Mouse (Mus musculus): ENCODE measurements around the gene Gm10065. TPM values are rescaled to one million over a fixed set of nuclear protein-coding genes. Genes with fewer than 3 reads are reported as not detected.

Gene Gm10065
- total RNA-seq (2023), result not detected in 4 replicates

GRCm38 (mm10) chr13:21478759-21479670 lies at the start of gene Gm10065, which contains the start of gene Zkscan4:
Gene Gm10065, minus strand, starts transcription at chr13:21479441.
Gene Zkscan4, plus strand, starts transcription at chr13:21478907.

GRCm38 (mm10) chr13:21501182-21501581 lies 21.9 kb upstream of the Gm10065 start, which contains the start of gene Gm11273:
Gene Gm11273, minus strand, starts transcription at chr13:21501418.

GRCm38 (mm10) chr13:21495080-21495479 lies 15.8 kb upstream of the Gm10065 start, which contains the start of gene AK157302:
Gene AK157302, plus strand, starts transcription at chr13:21495223.

GRCm38 (mm10) chr13:21468061-21469019 lies 10.9 kb downstream of the Gm10065 start, which contains the start of gene Nkapl:
Gene Nkapl, minus strand, starts transcription at chr13:21468509.

GRCm38 (mm10) chr13:21453449-21453848 lies 25.8 kb downstream of the Gm10065 start, which contains the start of gene Zscan26:
Gene Zscan26, minus strand, starts transcription at chr13:21453730.

GRCm38 (mm10) chr13:21440503-21441206 lies 38.6 kb downstream of the Gm10065 start, which contains the start of gene Pgbd1:
Gene Pgbd1, minus strand, starts transcription at chr13:21441058.

Other genes with a start within 250 kb of the Gm10065 start
- not detected in 4 replicates for gene Gpx5, start 186.7 kb downstream of the Gm10065 start, total RNA-seq (2023)
- gene Gpx6, start 167.3 kb downstream of the Gm10065 start, total RNA-seq (2023), result not detected in 4 replicates
- gene Olfr1367, start 132.5 kb downstream of the Gm10065 start, total RNA-seq (2023), result not detected in 4 replicates
- gene Zscan12, start 116.6 kb downstream of the Gm10065 start, total RNA-seq (2023), result 0.75 to 1.9 TPM (median 1.4 TPM) in 4 replicates
- 49.3 to 57.9 TPM (median 53.2 TPM) in 4 replicates for gene Zkscan3, start 76.7 kb downstream of the Gm10065 start, total RNA-seq (2023)
- gene Pgbd1, start 38.4 kb downstream of the Gm10065 start, total RNA-seq (2023), result 0.36 to 0.76 TPM (median 0.46 TPM) in 3 of 4 replicates, not detected in the other
- gene Zscan26, start 25.7 kb downstream of the Gm10065 start, total RNA-seq (2023), result 36.6 to 38.1 TPM (median 37.6 TPM) in 4 replicates
- not detected in 4 replicates for gene Nkapl, start 10.9 kb downstream of the Gm10065 start, total RNA-seq (2023)
- gene Zkscan4, start 534 bp downstream of the Gm10065 start, total RNA-seq (2023), result not detected in 4 replicates
- 6.7 to 8.4 TPM (median 7.2 TPM) in 4 replicates for gene AK157302, start 15.8 kb upstream of the Gm10065 start, total RNA-seq (2023)
- 10.4 to 24.0 TPM (median 18.4 TPM) in 4 replicates for gene Gm11273, start 22.0 kb upstream of the Gm10065 start, total RNA-seq (2023)
- gene Zkscan8, start 51.7 kb upstream of the Gm10065 start, total RNA-seq (2023), result 7.7 to 11.4 TPM (median 10.3 TPM) in 4 replicates
- not detected in 4 replicates for gene Olfr1366, start 63.4 kb upstream of the Gm10065 start, total RNA-seq (2023)
- gene Olfr1535, start 80.5 kb upstream of the Gm10065 start, total RNA-seq (2023), result not detected in 4 replicates
- not detected in 4 replicates for gene Olfr1364, start 102.3 kb upstream of the Gm10065 start, total RNA-seq (2023)
- gene Olfr1362, start 134.6 kb upstream of the Gm10065 start, total RNA-seq (2023), result not detected in 4 replicates
- not detected in 4 replicates for gene Olfr11, start 163.1 kb upstream of the Gm10065 start, total RNA-seq (2023)
- gene Olfr1361, start 183.9 kb upstream of the Gm10065 start, total RNA-seq (2023), result not detected in 4 replicates
- not detected in 4 replicates for gene Olfr1360, start 198.0 kb upstream of the Gm10065 start, total RNA-seq (2023)
- not detected in 4 replicates for gene Olfr1359, start 218.7 kb upstream of the Gm10065 start, total RNA-seq (2023)
- gene Hist1h2bl, start 236.7 kb upstream of the Gm10065 start, total RNA-seq (2023), result 60.5 to 95.6 TPM (median 91.5 TPM) in 4 replicates
- 86.2 to 128 TPM (median 105 TPM) in 4 replicates for gene Hist1h2ai, start 237.0 kb upstream of the Gm10065 start, total RNA-seq (2023)
- gene Hist1h3h, start 238.2 kb upstream of the Gm10065 start, total RNA-seq (2023), result 124 to 146 TPM (median 132 TPM) in 4 replicates
- gene Hist1h2bm, start 242.6 kb upstream of the Gm10065 start, total RNA-seq (2023), result 7.8 to 14.0 TPM (median 11.2 TPM) in 4 replicates

Measured in B cell, adult 62 days (primary cell).